Mouse (Mus musculus) thymus, adult 2 months (tissue): ENCODE measurements around the gene Miga2. TPM values are rescaled to one million over a fixed set of nuclear protein-coding genes. Genes with fewer than 3 reads are reported as not detected.

Source experiments
- DNase-seq: peaks from one replicate; pipeline ENCODE4 v3.0.0; 2021
- H3K27ac ChIP-seq: fragments of 200-500 bp; 2 replicates; pipeline ENCODE4 v1.5.1; 2012; ENCODE audit warnings: low read length, control low read depth; ENCODE audit not compliant: control insufficient read depth, insufficient read depth
- H3K27me3 ChIP-seq: fragments of 200-500 bp; 2 replicates; pipeline ENCODE4 v1.6.1; 2012; ENCODE audit warnings: mild to moderate bottlenecking, low read length, moderate library complexity, mixed read lengths; ENCODE audit not compliant: control insufficient read depth, insufficient read depth
- H3K36me3 ChIP-seq: fragments of 200-500 bp; 2 replicates; pipeline ENCODE4 v1.6.1; 2012; ENCODE audit warnings: mild to moderate bottlenecking, low read length, moderate library complexity; ENCODE audit not compliant: control insufficient read depth, insufficient read depth
- H3K4me1 ChIP-seq: fragments of 200-500 bp; replicated peaks from 2 replicates; pipeline ENCODE4 v1.6.1; 2012; ENCODE audit warnings: low read length; ENCODE audit not compliant: control insufficient read depth, insufficient read depth
- H3K4me3 ChIP-seq: fragments of 200-500 bp; 2 replicates; pipeline ENCODE4 v1.5.1; 2012; ENCODE audit warnings: mild to moderate bottlenecking, low read length, control low read depth, moderate library complexity; ENCODE audit not compliant: control insufficient read depth, insufficient read depth
- CTCF ChIP-seq: fragments of 200-500 bp; IDR thresholded peaks from 2 replicates; pipeline ENCODE4 v1.5.1; 2012; ENCODE audit warnings: mild to moderate bottlenecking, control low read depth, low read length, moderate library complexity, borderline replicate concordance; ENCODE audit not compliant: control insufficient read depth, poor library complexity, insufficient read depth; ENCODE audit errors: extremely low read depth
- POLR2A ChIP-seq: fragments of 200-500 bp; IDR thresholded peaks from 2 replicates; pipeline ENCODE4 v1.6.1; 2012; ENCODE audit warnings: mild to moderate bottlenecking, low read length, control low read depth, moderate library complexity; ENCODE audit not compliant: control insufficient read depth, poor library complexity, insufficient read depth; ENCODE audit errors: extremely low read depth
- WGBS: fragments of 180-500 bp; shearing (Covaris S2); methylation state at CpG from one replicate; pipeline ENCODE4 v1.1.7; 2018; 5-methylcytosine and 5-hydroxymethylcytosine counted together
- polyA plus RNA-seq: library from polyadenylated mRNA; depleted of rRNA; stranded (reverse); fragments of >200 nt; gene quantifications from 2 replicates; pipeline ENCODE4 v1.2.3, GENCODE M21; 2012; rRNA removed

The Miga2 gene
- 25.8 and 28.7 TPM in 2 replicates for polyA plus RNA-seq

GRCm38 (mm10) chr2:30363773-30364650 is at the start of gene Miga2:
TSS of gene Miga2 (plus strand) at chr2:30364233.
- TF ChIP-seq CTCF (peak; percentile 51; the same call in 1 of the 2 replicates), POLR2A (0 out of 2 replicates have a peak, but pooled peaks have one; percentile 29)
- Histone ChIP-seq H3K27ac (no peak within 1 kb of the TSS), H3K27me3 (no peaks in the 10 kb centered on the region), H3K4me1 (peaks cover 8% of the 10 kb centered on the region), H3K36me3 (peaks cover 5% of the 10 kb centered on the region; the same call in 1 of the 2 replicates), H3K4me3 (peak within 1 kb of the TSS; percentile 65)
- under 1% methylated on average over 54 of the region's 54 CpGs for WGBS
- peak; percentile 98 for DNase-seq

GRCm38 (mm10) chr2:30316136-30316535 is 47.9 kb upstream of the Miga2 start:
- Histone ChIP-seq H3K36me3 (peaks cover 83% of the 10 kb centered on the region), H3K4me1 (no peaks in the 10 kb centered on the region), H3K27me3 (no peaks in the 10 kb centered on the region), H3K4me3 (no peak overlapping the region), H3K27ac (no peak overlapping the region)
- 94% methylated on average over 4 of the region's 4 CpGs for WGBS
- no peak for TF ChIP-seq POLR2A
- DNase-seq = no peak

GRCm38 (mm10) chr2:30316955-30317354 is 47.1 kb upstream of the Miga2 start:
- Histone ChIP-seq H3K36me3 (peaks cover 81% of the 10 kb centered on the region), H3K4me3 (no peak overlapping the region), H3K27ac (no peak overlapping the region), H3K4me1 (no peaks in the 10 kb centered on the region), H3K27me3 (no peaks in the 10 kb centered on the region)
- DNase-seq = no peak
- TF ChIP-seq CTCF (no peak), POLR2A (no peak)
- 94% methylated on average over 5 of the region's 5 CpGs for WGBS

DNA sequence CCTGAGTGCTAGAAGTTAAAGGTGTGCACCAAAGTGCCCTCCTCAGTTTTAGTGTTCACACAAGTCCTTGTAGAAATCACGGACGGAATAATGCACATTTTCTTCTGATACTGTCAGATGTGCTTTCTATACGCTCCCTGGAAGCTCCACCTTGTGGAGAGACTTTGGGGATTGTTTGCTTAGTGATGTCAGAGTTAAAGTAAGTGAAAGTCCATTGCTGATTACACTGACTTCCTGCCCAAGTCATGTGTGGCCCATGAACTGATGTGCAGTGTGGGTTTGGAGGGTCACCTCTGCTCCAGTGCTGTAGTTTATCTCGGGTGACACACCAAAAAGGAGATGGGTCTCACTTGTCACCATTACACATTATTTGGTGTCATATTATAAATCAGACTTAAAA is 44.8 kb upstream of the Miga2 start:
- Histone ChIP-seq H3K36me3 (peaks cover 81% of the 10 kb centered on the region), H3K4me1 (no peaks in the 10 kb centered on the region), H3K4me3 (no peak overlapping the region), H3K27me3 (no peaks in the 10 kb centered on the region), H3K27ac (no peak overlapping the region)
- TF ChIP-seq POLR2A (no peak), CTCF (no peak)
- no peak for DNase-seq
- 98% methylated on average over 4 of the region's 4 CpGs for WGBS

DNA sequence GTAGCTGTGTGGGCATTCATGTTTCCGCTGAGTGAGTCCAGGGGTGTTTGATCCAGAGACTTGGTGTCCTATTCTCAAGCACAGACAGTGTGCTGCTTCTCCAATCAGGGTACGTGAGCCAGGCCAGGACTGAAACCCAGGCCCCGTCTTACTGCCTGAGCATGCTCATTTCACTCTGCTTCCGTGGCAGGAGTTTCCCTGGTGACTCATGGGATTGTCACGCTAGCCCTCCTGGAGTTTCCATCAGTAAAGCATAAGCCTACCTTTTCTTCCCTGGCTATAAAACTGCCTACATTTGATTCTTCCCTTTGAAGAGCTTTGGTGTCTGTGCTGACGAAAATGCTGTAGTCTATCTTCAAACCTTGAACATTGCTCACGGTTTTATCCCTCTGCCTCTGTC is 40.9 kb upstream of the Miga2 start:
- no peak overlapping the region for H3K27ac ChIP-seq
- WGBS = 95% methylated on average over 7 of the region's 7 CpGs
- DNase-seq = no peak
- TF ChIP-seq CTCF = no peak
- no peak for TF ChIP-seq POLR2A
- H3K36me3 ChIP-seq = peaks cover 70% of the 10 kb centered on the region
- H3K4me1 ChIP-seq = no peaks in the 10 kb centered on the region
- no peaks in the 10 kb centered on the region for H3K27me3 ChIP-seq
- H3K4me3 ChIP-seq = no peak overlapping the region

DNA sequence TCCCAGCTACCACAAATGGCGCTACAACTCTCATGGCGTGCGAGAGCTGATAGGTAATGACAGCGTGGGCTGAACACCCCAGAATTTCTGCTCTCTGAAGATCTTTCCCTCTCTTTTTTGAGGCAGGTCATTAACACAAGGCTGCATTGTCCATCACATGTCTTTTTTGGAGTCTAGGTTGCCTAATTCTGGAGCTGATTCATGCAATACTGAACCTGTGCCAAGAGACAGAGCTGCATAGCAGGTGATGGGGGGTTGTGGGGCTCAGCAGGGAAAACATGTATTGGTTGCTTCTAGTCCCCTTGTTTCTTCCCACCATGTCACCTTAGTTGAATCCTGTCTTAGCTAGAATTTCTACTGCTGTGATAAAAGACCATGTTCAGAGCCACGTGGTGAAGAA is 38.7 kb upstream of the Miga2 start:
- no peak overlapping the region for H3K27ac ChIP-seq
- WGBS = over 99% methylated on average over 5 of the region's 5 CpGs
- no peaks in the 10 kb centered on the region for H3K4me1 ChIP-seq
- TF ChIP-seq CTCF (no peak), POLR2A (no peak)
- peaks cover 68% of the 10 kb centered on the region for H3K36me3 ChIP-seq
- DNase-seq = no peak
- no peaks in the 10 kb centered on the region for H3K27me3 ChIP-seq
- no peak overlapping the region for H3K4me3 ChIP-seq
